24 mouse cellular contexts compared by ENCODE assay signal in genomic region chr16:31653616-31654015, GRCm38 (mm10).
"Had no signal": no experiment of that assay in that cellular context is flagged by ENCODE, and none has a peak within 500 bp of the region (broad histone marks: within the 10 kb centered on the region; RNA-seq: fewer than 3 reads in every experiment).

No protein-coding gene starts in this region.

- ATAC-seq: hindbrain, embryonic 16.5 days; intestine, embryonic 16.5 days; liver, embryonic 12.5 days had no signal

- H3K27me3 ChIP-seq: heart, embryonic 13.5 days; heart, embryonic 15.5 days; hindbrain, embryonic 13.5 days; kidney, embryonic 15.5 days; limb, embryonic 13.5 days; limb, embryonic 15.5 days had no signal

- H3K9me3 ChIP-seq: heart, embryonic 13.5 days; heart, embryonic 15.5 days; hindbrain, embryonic 13.5 days; kidney, embryonic 15.5 days; limb, embryonic 13.5 days; limb, embryonic 15.5 days; liver, embryonic 12.5 days had no signal

- H3K4me3 ChIP-seq: heart, adult 2 months; heart, embryonic 13.5 days; heart, embryonic 15.5 days; hindbrain, embryonic 13.5 days; kidney, embryonic 15.5 days; layer of hippocampus, adult 2 months; left cerebral cortex, adult 2 months; limb, embryonic 13.5 days; limb, embryonic 15.5 days; liver, embryonic 12.5 days had no signal

- H3K4me1 ChIP-seq: limb, embryonic 15.5 days had no signal

- H3K9ac ChIP-seq: heart, embryonic 13.5 days; heart, embryonic 15.5 days; hindbrain, embryonic 13.5 days; kidney, embryonic 15.5 days; limb, embryonic 13.5 days; limb, embryonic 15.5 days; liver, embryonic 12.5 days had no signal

- H3K4me2 ChIP-seq: heart, embryonic 11.5 days; heart, embryonic 13.5 days; heart, embryonic 15.5 days; hindbrain, embryonic 13.5 days; kidney, embryonic 15.5 days; limb, embryonic 13.5 days; limb, embryonic 15.5 days; liver, embryonic 12.5 days had no signal

- H3K36me3 ChIP-seq: heart, embryonic 13.5 days; heart, embryonic 15.5 days; hindbrain, embryonic 13.5 days; kidney, embryonic 15.5 days; limb, embryonic 13.5 days; limb, embryonic 15.5 days; liver, embryonic 12.5 days had no signal

- H3K27ac ChIP-seq: heart, adult 2 months; heart, embryonic 13.5 days; heart, embryonic 15.5 days; hindbrain, embryonic 13.5 days; kidney, embryonic 15.5 days; layer of hippocampus, adult 2 months; left cerebral cortex, adult 2 months; limb, embryonic 13.5 days; limb, embryonic 15.5 days; liver, embryonic 12.5 days had no signal

- DNase-seq: gastrocnemius, postnatal 14 days; gastrocnemius, postnatal 36 days; heart, adult 2 months; heart, postnatal 14 days; heart, postnatal 36 days; kidney, adult 11 months; kidney, adult 2 months; kidney, adult 9 months; kidney, postnatal 10 days; kidney, postnatal 25 days; kidney, postnatal 4 days; left cerebral cortex, postnatal 4 days had no signal
